Comparison of ENCODE assay signal across 9 mouse cellular contexts in genomic region chr9:27325920-27326319, GRCm38 (mm10). TPM values are rescaled to one million over a fixed set of nuclear protein-coding genes. Genes with fewer than 3 reads are reported as not detected.
A peak's percentile ranks its signal among the peaks of the same experiment; 100 is the strongest.
DNase-seq lines count a peak whose midpoint lies in the region; ATAC-seq and TF ChIP-seq lines count a peak whose summit lies in the region.
"Had no signal": no experiment of that assay in that cellular context is flagged by ENCODE, and none has a peak within 500 bp of the region (broad histone marks: within the 10 kb centered on the region; RNA-seq: fewer than 3 reads in every experiment).

No protein-coding gene starts in this region.

- DNase-seq in testis, postnatal 14 days (ENCODE audit: low spot score): no peak
- peak; percentile 78 for DNase-seq in adrenal gland, adult 2 months
- peak; percentile 55 for DNase-seq in embryo, embryonic 9.5 days (ENCODE audit: extremely low spot score)
- DNase-seq in limb, embryonic 11.5 days (ENCODE audit: low spot score): peak; percentile 81
- peak; percentile 43 for DNase-seq in retina, postnatal 7 days (ENCODE audit: low read depth, low spot score)
- no peak for DNase-seq in yolk sac, embryonic 10.5 days (ENCODE audit: low spot score)

- H3K9me3 ChIP-seq in limb, embryonic 11.5 days (ENCODE audit: control insufficient read depth, low read length): no peaks in the 10 kb centered on the region
- H3K9me3 ChIP-seq: midbrain, embryonic 12.5 days had no signal

- peak; percentile 35 to 59; a peak in 2 of 4 replicates for ATAC-seq in hematopoietic stem cell, adult 5-6 weeks (replicated peaks in 1 of 2; ENCODE audit: insufficient read depth in 1 of 2, low FRiP score in 2 of 2, low TSS enrichment in 1 of 2, low read depth in 1 of 2, poor library complexity in 2 of 2, severe bottlenecking in 2 of 2)
- no peak for ATAC-seq in limb, embryonic 11.5 days (ENCODE audit: insufficient number of reproducible peaks, low FRiP score, low TSS enrichment, low read depth)

- TF ChIP-seq POLR2A in testis, adult 2 months (IDR thresholded peaks at IDR 0.05; ENCODE audit: control insufficient read depth, low read depth, low read length): no peak

- peak; percentile 5; the same call in 1 of the 2 replicates for TF ChIP-seq CTCF in testis, adult 2 months (IDR thresholded peaks at IDR 0.05; ENCODE audit: control insufficient read depth, insufficient read depth, insufficient replicate concordance, low read depth, low read length)

- WGBS in limb, embryonic 11.5 days: 46% methylated on average over 2 of the region's 2 CpGs

- H3K27ac ChIP-seq in testis, adult 2 months (ENCODE audit: control insufficient read depth, insufficient read depth, low read depth, low read length): no peak overlapping the region
- no peak overlapping the region for H3K27ac ChIP-seq in limb, embryonic 11.5 days (replicated peaks; ENCODE audit: low read depth, low read length)
- H3K27ac ChIP-seq: midbrain, embryonic 12.5 days had no signal

- no peaks in the 10 kb centered on the region for H3K27me3 ChIP-seq in testis, adult 2 months (ENCODE audit: control insufficient read depth, insufficient read depth, low read length)
- no peaks in the 10 kb centered on the region for H3K27me3 ChIP-seq in limb, embryonic 11.5 days (ENCODE audit: control insufficient read depth, insufficient read depth, low read length)
- H3K27me3 ChIP-seq: midbrain, embryonic 12.5 days had no signal

- H3K9ac ChIP-seq in limb, embryonic 11.5 days (ENCODE audit: low read length): no peak overlapping the region
- H3K9ac ChIP-seq: midbrain, embryonic 12.5 days had no signal

- no peak overlapping the region for H3K4me3 ChIP-seq in testis, adult 2 months (ENCODE audit: control insufficient read depth, low read depth, low read length)
- H3K4me3 ChIP-seq in limb, embryonic 11.5 days (ENCODE audit: low read depth, low read length): no peak overlapping the region
- H3K4me3 ChIP-seq: midbrain, embryonic 12.5 days had no signal

- no peak overlapping the region for H3K4me2 ChIP-seq in limb, embryonic 11.5 days (ENCODE audit: low read depth, severe bottlenecking)
- H3K4me2 ChIP-seq: midbrain, embryonic 12.5 days had no signal

- H3K4me1 ChIP-seq in testis, adult 2 months (ENCODE audit: control insufficient read depth, insufficient read depth, low read length): no peaks in the 10 kb centered on the region
- no peaks in the 10 kb centered on the region for H3K4me1 ChIP-seq in limb, embryonic 11.5 days (ENCODE audit: control insufficient read depth, insufficient read depth, low read length)
- H3K4me1 ChIP-seq: midbrain, embryonic 12.5 days had no signal

- no peaks in the 10 kb centered on the region for H3K36me3 ChIP-seq in testis, adult 2 months (ENCODE audit: control insufficient read depth, insufficient read depth, low read length)
- no peaks in the 10 kb centered on the region for H3K36me3 ChIP-seq in limb, embryonic 11.5 days (ENCODE audit: control insufficient read depth, insufficient read depth, low read length)

RNA-seq across cellular contexts. Expression of gene Igsf9b, which starts 26.9 kb away (rescaled TPM):
- 1.7 and 1.9 TPM in 2 replicates for polyA plus RNA-seq in testis, adult 2 months (2012; rRNA removed)
- total RNA-seq in adrenal gland, adult 2 months (2021): 1 to 10 TPM; 3.0 to 3.6 TPM
- 2.1 and 2.5 TPM in 2 replicates for polyA plus RNA-seq in adrenal gland, adult 2 months (2012; rRNA removed)
- 0.40 and 0.94 TPM in 2 replicates for total RNA-seq in hematopoietic stem cell, adult 5-6 weeks (2017)
- 2.5 and 2.9 TPM in 2 replicates for polyA plus RNA-seq in limb, embryonic 11.5 days (2014; fragmentation: Nextera tagmentation; extraction: Ambion mirVana)

Comparison
In these comparisons a context has a peak if more than half of its experiments do, and no peak if none do; other contexts are left out.
1. DNase-seq: peak in adrenal gland, adult 2 months (single experiment), embryo, embryonic 9.5 days (single experiment), limb, embryonic 11.5 days (single experiment) and retina, postnatal 7 days (single experiment); none in testis, postnatal 14 days (single experiment) and yolk sac, embryonic 10.5 days (single experiment).